Mouse (Mus musculus) cerebellum, postnatal 4 days (tissue): ENCODE results near the gene Traip.

Source experiments
- DNase-seq, 2 experiments: peaks; one replicate each; pipeline ENCODE4 v3.0.0; 2022; ENCODE audit warnings: low spot score in 2 of 2, mixed read lengths in 1 of 2

Traip gene

DNA sequence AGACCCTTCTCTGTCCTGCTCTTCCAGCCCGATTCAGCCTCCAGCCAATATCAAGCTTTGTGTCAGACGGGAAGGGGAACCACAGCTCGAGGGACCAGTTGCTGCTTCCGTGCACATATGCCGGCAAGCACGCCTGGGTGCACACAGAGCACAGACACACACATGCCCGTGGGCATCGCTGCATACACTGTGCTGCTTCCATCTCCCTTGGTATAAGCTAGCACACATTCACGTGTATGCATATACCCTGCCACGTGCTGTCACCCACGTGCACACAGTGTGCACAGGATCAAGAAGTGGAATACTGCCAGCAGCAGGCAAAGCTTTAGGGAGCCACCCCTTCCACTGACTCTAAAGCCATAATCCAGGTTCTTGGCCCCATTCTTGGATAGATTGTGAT, 15.8 kb upstream of the Traip start:
- DNase-seq = peak in 1 of 2 experiments; percentile 28

DNA sequence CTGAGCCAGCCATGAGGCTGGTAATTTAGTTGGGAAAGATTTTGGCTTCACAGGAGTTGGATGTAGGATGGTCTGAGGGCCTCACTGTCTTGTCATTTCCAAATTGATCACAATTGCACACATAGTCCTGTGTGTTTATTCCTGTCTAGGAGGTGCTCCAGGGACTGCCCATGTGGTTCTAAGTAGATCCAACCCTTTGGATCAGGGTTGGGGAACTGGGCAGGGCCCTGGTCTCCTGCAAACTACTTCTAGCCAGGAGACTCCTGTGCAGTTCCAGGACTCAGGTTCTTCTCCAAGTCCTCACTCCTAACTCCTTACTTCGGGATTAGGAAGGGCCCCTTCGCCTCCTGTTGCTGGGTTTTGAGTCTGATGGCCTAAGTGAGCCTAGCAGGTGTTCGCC, 14.6 kb upstream of the Traip start, which contains the start of gene Camkv:
Gene Camkv (plus strand): TSS at position 301 of the 400 bp plus-strand sequence.
- DNase-seq = no peak

- peak in 1 of 2 experiments; percentile 47 for DNase-seq
These were observed 14.1 kb upstream of the Traip start for GRCm38 (mm10) chr9:107935790-107936214.

GRCm38 (mm10) chr9:107936215-107936822, 13.6 kb upstream of the Traip start:
- DNase-seq = no peak

GRCm38 (mm10) chr9:107936831-107937230, 13.1 kb upstream of the Traip start:
- no peak for DNase-seq

DNA sequence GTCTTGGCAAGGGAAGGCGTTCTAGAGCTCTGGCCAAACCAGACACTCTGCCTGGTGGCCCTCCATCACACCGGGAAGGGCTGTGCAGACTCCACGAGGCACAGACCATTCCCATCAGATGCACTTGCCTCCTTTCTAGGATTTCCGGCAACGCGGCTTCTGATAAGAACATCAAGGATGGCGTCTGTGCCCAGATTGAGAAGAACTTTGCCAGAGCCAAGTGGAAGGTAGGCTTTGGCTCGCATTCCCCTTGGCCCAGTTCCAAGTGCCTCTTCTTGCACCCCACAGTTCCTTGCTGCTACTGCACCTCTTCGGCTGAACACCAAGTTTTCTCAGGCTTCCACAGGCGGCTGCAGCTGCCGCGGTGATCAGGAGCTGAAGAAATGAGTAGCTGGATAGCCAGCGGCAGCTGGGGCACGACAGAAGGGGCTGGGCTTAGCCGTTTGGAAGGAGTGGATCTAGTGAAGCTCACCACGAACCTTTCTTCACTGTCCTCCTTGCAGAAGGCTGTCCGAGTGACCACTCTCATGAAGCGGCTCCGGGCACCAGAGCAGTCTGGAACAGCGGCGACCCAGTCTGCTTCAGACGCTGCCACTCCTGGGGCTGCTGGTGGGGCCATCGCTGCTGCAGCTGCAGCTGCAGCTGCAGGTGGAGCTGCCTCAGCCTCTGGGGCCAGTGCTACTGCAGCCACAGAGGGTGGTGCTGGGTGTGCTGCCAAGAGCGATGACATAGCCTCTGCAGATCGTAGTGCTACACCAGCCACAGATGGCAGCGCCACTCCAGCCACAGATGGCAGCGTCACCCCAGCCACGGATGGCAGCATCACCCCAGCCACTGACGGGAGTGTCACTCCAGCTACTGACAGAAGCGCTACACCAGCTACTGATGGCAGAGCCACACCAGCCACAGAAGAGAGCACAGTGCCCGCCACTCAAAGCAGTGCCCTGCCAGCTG, 2.4 kb upstream of the Traip start:
- peak in 1 of 2 experiments; percentile 44 for DNase-seq

DNA sequence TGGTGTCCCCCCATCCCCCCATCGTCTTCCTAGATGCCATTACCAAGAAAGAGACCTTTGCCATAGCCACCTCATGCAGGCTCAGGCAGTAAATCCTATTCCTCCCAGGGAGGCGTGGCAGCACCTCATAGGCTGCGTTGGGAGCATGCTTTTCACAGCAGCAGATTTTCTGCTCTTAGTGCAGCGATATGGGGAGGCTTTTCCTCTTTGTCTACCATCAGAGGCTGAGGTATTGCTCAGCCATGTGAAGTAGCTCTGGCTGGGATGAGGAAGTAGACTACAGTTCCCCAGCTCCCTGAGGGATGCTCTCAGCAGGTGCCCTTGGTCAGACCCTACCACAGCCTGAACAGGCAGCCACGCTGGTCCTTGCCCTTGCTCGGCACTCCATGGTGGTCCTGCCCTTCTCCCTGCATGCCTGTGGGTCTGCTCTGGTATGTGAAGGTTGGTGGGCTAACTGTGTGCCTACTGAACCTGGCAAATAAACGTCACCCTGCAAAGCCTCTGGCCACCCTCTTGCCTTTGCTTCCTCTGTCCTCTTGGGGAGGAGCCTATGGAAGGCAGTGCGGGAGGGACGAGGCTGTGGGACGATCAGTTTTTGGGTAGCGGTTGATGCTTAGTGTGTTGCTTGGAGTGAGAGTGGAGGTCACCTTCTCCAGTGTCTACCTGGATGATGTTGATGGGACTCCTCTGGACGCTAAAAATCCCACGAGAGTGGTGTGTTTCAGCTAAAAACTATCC, 583 bp upstream of the Traip start:
- no peak for DNase-seq

DNA sequence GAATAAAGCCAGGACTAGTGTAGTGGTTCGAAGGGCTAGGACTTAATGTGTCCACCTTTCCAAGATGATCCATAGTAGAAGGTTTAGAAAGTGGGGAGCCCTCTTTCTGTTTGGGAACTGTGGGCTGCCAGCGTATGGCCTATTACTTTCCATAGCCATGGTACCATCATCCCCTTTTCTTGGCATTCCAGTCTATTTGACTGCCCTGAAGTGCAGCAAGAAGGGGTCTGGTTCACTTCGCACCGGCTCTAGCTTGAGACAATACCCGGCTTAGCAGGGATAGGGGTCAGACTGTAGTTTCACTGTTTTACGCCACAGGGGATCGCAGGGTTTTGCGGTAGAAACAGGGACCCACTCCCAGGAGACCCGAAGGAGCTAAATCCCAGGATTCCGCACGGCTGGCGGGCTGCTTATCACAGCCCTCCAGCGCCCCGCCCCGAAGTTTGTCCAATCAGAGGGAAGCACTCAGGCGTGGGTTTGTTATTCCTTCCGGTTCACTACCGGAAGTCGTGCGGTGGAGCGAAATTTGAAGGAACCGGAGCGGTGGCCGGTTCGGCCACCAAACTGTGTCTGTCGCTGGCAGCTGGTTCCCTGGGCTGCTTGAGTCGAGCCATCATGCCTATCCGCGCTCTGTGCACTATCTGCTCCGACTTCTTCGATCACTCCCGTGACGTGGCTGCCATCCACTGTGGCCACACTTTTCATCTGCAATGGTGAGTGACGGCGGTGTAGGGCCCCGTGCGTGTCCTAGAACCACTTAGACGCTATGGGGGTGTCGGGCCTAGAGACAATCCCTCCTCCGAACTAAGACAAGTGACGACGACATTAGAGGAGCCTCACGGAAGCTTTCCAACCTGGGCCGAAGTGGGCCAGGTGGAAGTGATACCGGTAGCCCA, 772 bp downstream of the Traip start:
- DNase-seq = peak; percentile 74 to 88

DNA sequence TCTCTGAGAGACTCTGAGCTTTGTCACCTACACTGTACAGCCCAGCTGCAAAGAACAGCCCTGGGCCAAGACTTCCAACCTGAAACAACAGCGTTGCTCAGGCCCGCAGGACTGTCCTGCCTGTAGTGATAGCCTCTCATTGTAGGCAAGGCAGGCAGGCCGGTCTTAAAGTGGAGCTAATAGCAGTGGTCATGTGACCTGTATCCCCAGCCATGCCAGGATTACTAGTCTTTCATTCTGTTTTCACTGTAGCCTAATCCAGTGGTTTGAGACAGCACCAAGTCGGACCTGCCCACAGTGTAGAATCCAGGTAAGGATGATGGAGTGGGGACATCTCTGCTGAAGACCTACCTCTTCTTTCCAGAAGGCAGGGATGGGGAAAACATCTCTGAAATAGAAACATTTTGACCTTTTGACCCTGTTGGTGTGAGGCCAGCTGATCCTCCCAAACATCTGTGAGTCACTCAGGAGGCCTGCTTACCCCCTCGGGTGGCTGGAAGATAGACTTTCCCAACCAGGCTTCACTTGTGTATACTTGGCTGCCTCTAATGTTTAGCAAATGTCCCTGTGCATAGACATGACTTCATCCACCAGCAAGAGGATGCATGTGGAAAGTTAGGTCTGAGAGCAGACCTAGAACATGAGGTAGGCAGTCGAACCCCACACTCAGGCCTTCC, 5.8 kb downstream of the Traip start:
- DNase-seq = no peak

GRCm38 (mm10) chr9:107957141-107957540, 7.2 kb downstream of the Traip start:
- DNase-seq = no peak

DNA sequence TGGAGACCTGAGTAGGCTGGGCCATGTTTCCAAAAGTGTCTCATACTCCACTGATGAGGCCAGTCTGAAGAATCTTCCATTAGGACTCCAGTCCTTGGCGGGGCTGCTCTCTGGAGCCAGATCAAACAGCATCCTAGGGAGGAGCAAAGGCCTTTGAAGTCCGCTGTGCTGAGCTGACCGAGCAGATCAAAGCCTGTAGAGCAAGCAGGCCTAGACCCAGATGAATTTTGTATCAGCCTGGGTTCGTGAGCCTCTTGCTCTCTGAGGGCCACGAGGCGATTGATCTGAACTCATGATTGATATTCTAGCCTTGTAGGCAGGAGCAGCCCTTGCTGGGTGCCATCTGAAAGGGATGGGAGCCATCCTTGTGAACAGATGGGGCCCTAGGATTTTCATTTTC, 10.0 kb downstream of the Traip start:
- DNase-seq = no peak

DNA sequence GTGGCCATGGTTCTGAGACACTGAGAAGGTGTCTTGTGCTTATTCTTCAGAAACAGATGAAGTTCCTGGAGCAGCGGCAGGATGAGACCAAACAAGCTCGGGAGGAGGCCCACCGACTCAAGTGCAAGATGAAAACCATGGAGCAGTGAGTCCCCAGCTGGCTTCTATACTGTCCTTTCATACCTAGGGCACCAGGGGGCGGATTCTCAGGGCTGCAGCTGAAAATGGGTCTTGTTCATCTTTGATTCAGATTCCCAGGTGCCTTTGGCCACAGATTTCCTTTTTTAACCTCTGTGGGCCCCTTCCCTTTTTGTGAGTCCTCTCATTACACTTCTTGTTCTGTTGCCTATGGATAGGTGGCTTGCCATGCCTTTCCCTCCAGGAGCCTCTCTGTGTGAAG, 11.0 kb downstream of the Traip start:
- no peak for DNase-seq

- no peak for DNase-seq
These were observed 11.4 kb downstream of the Traip start for GRCm38 (mm10) chr9:107961351-107961762.

DNA sequence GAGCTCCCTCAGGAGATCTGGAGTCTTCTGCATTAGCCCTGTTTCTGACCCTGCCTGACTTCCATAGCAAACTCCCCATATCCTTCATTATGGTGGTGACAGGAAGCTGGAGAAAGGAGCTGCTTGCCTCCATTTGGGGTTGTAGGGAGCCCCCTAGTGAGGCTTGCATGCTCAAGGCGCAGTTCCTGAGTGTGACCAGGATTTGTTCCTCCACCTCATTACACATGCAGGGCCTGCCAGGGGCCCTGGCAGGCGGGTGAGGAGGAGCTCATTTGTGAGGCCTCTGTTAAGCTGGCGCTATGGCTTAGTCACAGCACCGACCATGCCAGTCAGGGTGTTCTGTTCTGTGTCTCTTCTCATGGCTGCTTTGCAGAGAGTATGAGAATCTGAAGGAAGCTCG, 11.9 kb downstream of the Traip start:
- no peak for DNase-seq

- no peak for DNase-seq
These were observed 13.0 kb downstream of the Traip start for GRCm38 (mm10) chr9:107962916-107963315.

DNA sequence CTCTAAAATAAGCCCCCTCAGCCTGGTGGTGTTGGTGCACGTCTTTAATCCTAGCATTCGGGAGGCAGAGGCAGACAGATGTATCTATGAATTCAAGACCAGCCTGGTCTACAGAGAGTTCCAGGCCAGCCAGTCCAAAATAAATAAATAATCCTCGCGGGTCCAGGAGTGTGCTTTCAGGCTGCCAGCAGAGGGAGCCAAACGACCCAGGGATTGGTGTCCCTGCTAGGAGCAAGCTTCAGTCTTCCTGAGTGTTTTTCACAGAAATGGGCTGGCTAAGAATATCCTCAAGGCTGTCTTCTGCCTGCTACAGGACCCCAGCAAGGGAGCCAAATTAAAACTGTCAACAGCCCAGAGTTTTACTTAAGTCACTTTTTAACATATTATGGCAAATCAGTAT, 13.8 kb downstream of the Traip start:
- peak; percentile 65 to 83 for DNase-seq

DNA sequence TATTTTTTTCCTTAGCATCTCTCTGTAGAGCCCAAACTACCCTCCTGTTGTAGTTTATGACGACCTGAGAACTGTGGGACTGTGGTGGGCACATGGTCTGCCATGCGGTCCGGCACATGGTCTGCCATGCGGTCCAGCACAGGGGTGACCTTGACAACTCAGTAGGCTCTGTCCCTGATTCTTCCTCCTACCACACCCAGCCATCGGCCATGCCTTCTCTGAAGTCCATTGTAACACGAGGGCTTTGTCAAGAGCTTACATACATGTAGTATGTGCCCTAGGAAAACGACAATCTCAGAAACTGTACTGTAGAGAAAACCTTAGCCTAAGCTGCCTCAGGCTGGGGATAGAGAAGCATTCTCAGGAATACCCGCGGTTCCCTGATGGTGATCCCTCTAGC, 14.7 kb downstream of the Traip start:
- no peak for DNase-seq

GRCm38 (mm10) chr9:107966676-107967075, 16.7 kb downstream of the Traip start:
- no peak for DNase-seq

GRCm38 (mm10) chr9:107967437-107967836, 17.5 kb downstream of the Traip start:
- DNase-seq = no peak

DNA sequence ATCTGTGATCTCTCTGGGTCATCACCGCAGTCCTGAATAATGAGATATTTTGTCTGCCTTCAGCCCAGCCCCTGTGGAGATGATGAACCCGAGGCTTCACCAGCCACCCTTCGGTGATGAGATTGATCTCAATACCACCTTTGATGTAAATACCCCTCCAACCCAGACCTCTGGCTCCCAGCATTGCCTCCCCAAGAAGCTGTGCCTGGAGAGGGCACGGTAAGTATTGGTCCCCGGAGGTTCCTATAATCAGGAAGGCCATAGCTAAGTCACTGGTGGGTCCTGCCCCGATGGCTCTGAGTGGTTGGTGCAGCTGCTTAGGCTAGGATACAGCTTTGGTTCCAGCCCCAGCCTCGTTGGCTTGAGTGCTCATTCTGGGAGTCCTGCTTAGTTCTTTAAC, 18.6 kb downstream of the Traip start:
- no peak for DNase-seq

GRCm38 (mm10) chr9:107970311-107970710, 20.4 kb downstream of the Traip start:
- no peak for DNase-seq
